Comparison of ENCODE assay signal across 17 mouse cellular contexts in genomic region chr9:117713121-117713520, GRCm38 (mm10).
"Had no signal": no experiment of that assay in that cellular context is flagged by ENCODE, and none has a peak within 500 bp of the region (broad histone marks: within the 10 kb centered on the region; RNA-seq: fewer than 3 reads in every experiment).

No protein-coding gene starts in this region.

- ATAC-seq: lung, postnatal 0 days; midbrain, embryonic 13.5 days; midbrain, embryonic 15.5 days had no signal

- H3K36me3 ChIP-seq: lung, embryonic 15.5 days; midbrain, embryonic 13.5 days; midbrain, embryonic 15.5 days; neural tube, embryonic 12.5 days; stomach, embryonic 15.5 days had no signal

- H3K9me3 ChIP-seq: lung, embryonic 15.5 days; midbrain, embryonic 13.5 days; midbrain, embryonic 15.5 days; neural tube, embryonic 12.5 days; stomach, embryonic 15.5 days had no signal

- H3K4me2 ChIP-seq: lung, embryonic 15.5 days; midbrain, embryonic 11.5 days; midbrain, embryonic 13.5 days; midbrain, embryonic 15.5 days; neural tube, embryonic 12.5 days; stomach, embryonic 15.5 days had no signal

- H3K4me3 ChIP-seq: lung, embryonic 15.5 days; megakaryocyte, embryonic 14.5 days; midbrain, embryonic 13.5 days; midbrain, embryonic 15.5 days; neural tube, embryonic 12.5 days; stomach, embryonic 15.5 days had no signal

- H3K27ac ChIP-seq: lung, embryonic 15.5 days; macrophage; midbrain, embryonic 13.5 days; midbrain, embryonic 15.5 days; neural tube, embryonic 12.5 days; stomach, embryonic 15.5 days; stomach, postnatal 0 days had no signal

- H3K27me3 ChIP-seq: lung, embryonic 15.5 days; megakaryocyte, embryonic 14.5 days; midbrain, embryonic 13.5 days; midbrain, embryonic 15.5 days; neural tube, embryonic 12.5 days; stomach, embryonic 15.5 days had no signal

- H3K9ac ChIP-seq: lung, embryonic 15.5 days; midbrain, embryonic 13.5 days; midbrain, embryonic 15.5 days; neural tube, embryonic 12.5 days; stomach, embryonic 15.5 days had no signal

- DNase-seq: lung, adult 2 months; lung, postnatal 14 days; lung, postnatal 36 days; right cerebral cortex, postnatal 14 days; thymus, adult 2 months; thymus, postnatal 25 days; thymus, postnatal 4 days had no signal

- H3K4me1 ChIP-seq: lung, embryonic 15.5 days; megakaryocyte, embryonic 14.5 days; midbrain, embryonic 13.5 days; midbrain, embryonic 15.5 days; neural tube, embryonic 12.5 days; stomach, embryonic 15.5 days had no signal
